Mouse (Mus musculus): ENCODE results near the gene Klhl11. TPM values are rescaled to one million over a fixed set of nuclear protein-coding genes. Genes with fewer than 3 reads are reported as not detected.

The Klhl11 gene
- polyA plus RNA-seq, 1 experiment: 6.1 TPM

GRCm38 (mm10) chr11:100440691-100441522, 31.6 kb downstream of the Klhl11 start:
- peaks cover 8% of the 10 kb centered on the region for H3K4me1 ChIP-seq (ENCODE audit: control insufficient read depth, insufficient read depth, low read length)
- H3K27ac ChIP-seq (ENCODE audit: insufficient read depth, low read depth, low read length): no peak overlapping the region
- peak overlapping the region; percentile 96 for H3K4me3 ChIP-seq (ENCODE audit: insufficient read depth, low read length)
- TF ChIP-seq POLR2A (IDR thresholded peaks at IDR 0.05; ENCODE audit: borderline replicate concordance, low read depth, low read length) (0 out of 2 replicates have a peak, but pooled peaks have one; percentile 48), CTCF (IDR thresholded peaks at IDR 0.05; ENCODE audit: low read depth, low read length) (no peak)

- peaks cover 10% of the 10 kb centered on the region for H3K4me1 ChIP-seq (ENCODE audit: control insufficient read depth, insufficient read depth, low read length)
- H3K4me3 ChIP-seq (ENCODE audit: insufficient read depth, low read length): no peak overlapping the region
- H3K27ac ChIP-seq (ENCODE audit: insufficient read depth, low read depth, low read length): no peak overlapping the region
- TF ChIP-seq POLR2A (IDR thresholded peaks at IDR 0.05; ENCODE audit: borderline replicate concordance, low read depth, low read length) (no peak), CTCF (IDR thresholded peaks at IDR 0.05; ENCODE audit: low read depth, low read length) (no peak)
Observed at GRCm38 (mm10) chr11:100437901-100438300, 34.6 kb downstream of the Klhl11 start.

- H3K4me1 ChIP-seq (ENCODE audit: control insufficient read depth, insufficient read depth, low read length): peaks cover 10% of the 10 kb centered on the region
- H3K27ac ChIP-seq (ENCODE audit: insufficient read depth, low read depth, low read length): no peak overlapping the region
- H3K4me3 ChIP-seq (ENCODE audit: insufficient read depth, low read length): no peak overlapping the region
- TF ChIP-seq POLR2A (IDR thresholded peaks at IDR 0.05; ENCODE audit: borderline replicate concordance, low read depth, low read length) (no peak), CTCF (IDR thresholded peaks at IDR 0.05; ENCODE audit: low read depth, low read length) (no peak)
Observed at GRCm38 (mm10) chr11:100435678-100436246, 36.8 kb downstream of the Klhl11 start.

DNA sequence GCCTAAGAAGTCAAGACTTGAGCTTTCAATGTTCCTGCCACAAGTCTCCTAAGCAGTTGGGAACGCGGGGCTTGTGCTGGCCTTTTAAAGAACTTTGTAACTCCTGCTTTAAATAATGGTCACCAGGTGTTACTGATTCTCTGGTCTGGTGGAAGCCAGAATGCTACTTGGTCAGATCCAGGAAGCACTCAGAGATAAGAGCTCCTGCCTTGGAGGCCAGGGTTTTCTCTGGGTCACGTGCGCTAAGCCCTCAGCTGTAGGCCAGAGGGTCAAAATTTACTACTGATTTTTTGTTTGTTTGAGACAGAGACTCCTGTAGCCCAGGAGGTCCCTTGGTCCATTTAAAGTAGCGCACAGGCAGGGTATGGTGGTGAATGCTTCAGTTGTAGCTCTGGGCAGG, 40.5 kb downstream of the Klhl11 start:
- TF ChIP-seq CTCF (IDR thresholded peaks at IDR 0.05; ENCODE audit: low read depth, low read length): no peak
- TF ChIP-seq POLR2A (IDR thresholded peaks at IDR 0.05; ENCODE audit: borderline replicate concordance, low read depth, low read length): no peak
- no peak overlapping the region for H3K4me3 ChIP-seq (ENCODE audit: insufficient read depth, low read length)
- no peak overlapping the region for H3K27ac ChIP-seq (ENCODE audit: insufficient read depth, low read depth, low read length)
- H3K4me1 ChIP-seq (ENCODE audit: control insufficient read depth, insufficient read depth, low read length): peaks cover 5% of the 10 kb centered on the region; the same call in 1 of the 2 replicates

GRCm38 (mm10) chr11:100430052-100430451, 42.5 kb downstream of the Klhl11 start:
- Histone ChIP-seq H3K4me3 (ENCODE audit: insufficient read depth, low read length) (no peak overlapping the region), H3K4me1 (ENCODE audit: control insufficient read depth, insufficient read depth, low read length) (peaks cover 6% of the 10 kb centered on the region), H3K27ac (ENCODE audit: insufficient read depth, low read depth, low read length) (no peak overlapping the region)
- no peak for TF ChIP-seq CTCF (IDR thresholded peaks at IDR 0.05; ENCODE audit: low read depth, low read length)
- TF ChIP-seq POLR2A (IDR thresholded peaks at IDR 0.05; ENCODE audit: borderline replicate concordance, low read depth, low read length): no peak

GRCm38 (mm10) chr11:100428612-100429199, 43.8 kb downstream of the Klhl11 start:
- Histone ChIP-seq H3K4me1 (ENCODE audit: control insufficient read depth, insufficient read depth, low read length) (peaks cover 4% of the 10 kb centered on the region), H3K4me3 (ENCODE audit: insufficient read depth, low read length) (no peak overlapping the region), H3K27ac (ENCODE audit: insufficient read depth, low read depth, low read length) (no peak overlapping the region)
- TF ChIP-seq CTCF (IDR thresholded peaks at IDR 0.05; ENCODE audit: low read depth, low read length) (no peak), POLR2A (IDR thresholded peaks at IDR 0.05; ENCODE audit: borderline replicate concordance, low read depth, low read length) (no peak)

DNA sequence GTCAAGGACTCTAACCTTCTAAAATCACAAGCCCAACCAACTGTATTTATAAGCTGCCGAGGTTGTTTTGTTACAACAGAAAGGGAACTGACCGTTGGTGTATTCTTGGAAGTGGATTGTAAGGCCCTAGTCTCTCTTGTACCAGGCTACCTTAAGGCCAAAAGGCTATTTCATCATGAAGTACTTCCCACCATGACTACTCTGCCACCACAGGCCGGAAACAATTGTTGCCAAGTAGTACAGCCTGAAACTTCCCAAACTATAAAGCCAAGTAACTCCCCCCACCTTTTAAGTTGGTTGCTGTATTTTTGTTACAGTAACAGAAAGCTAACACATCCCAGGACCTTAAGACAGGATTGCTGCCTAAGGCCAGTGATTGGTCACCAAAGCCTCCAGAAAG, 45.7 kb downstream of the Klhl11 start:
- no peak overlapping the region for H3K27ac ChIP-seq (ENCODE audit: insufficient read depth, low read depth, low read length)
- H3K4me1 ChIP-seq (ENCODE audit: control insufficient read depth, insufficient read depth, low read length): peaks cover 4% of the 10 kb centered on the region
- no peak for TF ChIP-seq POLR2A (IDR thresholded peaks at IDR 0.05; ENCODE audit: borderline replicate concordance, low read depth, low read length)
- no peak for TF ChIP-seq CTCF (IDR thresholded peaks at IDR 0.05; ENCODE audit: low read depth, low read length)
- no peak overlapping the region for H3K4me3 ChIP-seq (ENCODE audit: insufficient read depth, low read length)

DNA sequence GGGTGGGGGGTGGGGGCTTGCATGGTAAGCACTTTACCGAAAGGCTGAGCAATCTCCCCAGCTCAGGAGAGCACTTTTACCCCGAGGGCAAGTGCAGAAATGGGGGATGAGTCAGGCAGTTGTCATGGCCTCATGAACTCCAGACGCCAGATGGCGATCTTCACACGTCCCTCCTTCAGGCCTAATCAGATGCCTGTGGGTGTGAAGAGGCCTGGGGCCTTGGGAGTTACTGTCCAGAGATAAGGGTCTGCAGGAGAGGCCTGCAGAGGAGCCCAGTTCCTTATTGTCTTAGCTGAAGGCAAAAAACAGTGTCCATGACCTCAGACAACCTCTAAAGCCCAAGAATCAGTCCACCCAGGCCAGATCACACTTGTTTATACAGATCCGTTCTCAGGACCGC, 46.7 kb downstream of the Klhl11 start:
- no peak for TF ChIP-seq CTCF (IDR thresholded peaks at IDR 0.05; ENCODE audit: low read depth, low read length)
- no peak for TF ChIP-seq POLR2A (IDR thresholded peaks at IDR 0.05; ENCODE audit: borderline replicate concordance, low read depth, low read length)
- H3K27ac ChIP-seq (ENCODE audit: insufficient read depth, low read depth, low read length): no peak overlapping the region
- peaks cover 4% of the 10 kb centered on the region for H3K4me1 ChIP-seq (ENCODE audit: control insufficient read depth, insufficient read depth, low read length)
- H3K4me3 ChIP-seq (ENCODE audit: insufficient read depth, low read length): no peak overlapping the region

DNA sequence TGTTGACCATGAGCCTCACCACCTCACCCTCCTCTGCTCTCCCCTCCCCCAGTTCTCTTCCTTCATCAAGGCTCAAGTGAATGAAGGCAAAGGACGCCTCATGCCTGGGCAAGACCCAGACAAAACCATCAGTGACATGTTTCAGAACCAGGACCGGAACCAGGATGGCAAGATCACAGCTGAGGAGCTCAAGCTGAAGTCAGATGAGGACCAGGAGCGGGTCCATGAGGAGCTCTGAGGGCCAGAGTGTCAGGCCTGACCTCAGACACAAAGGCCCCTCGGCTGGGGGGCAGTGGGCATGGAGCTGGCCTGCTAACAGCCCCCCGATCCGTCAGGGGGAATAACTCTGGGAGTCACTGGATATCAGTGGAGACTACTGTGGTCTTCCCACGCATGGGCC, 48.7 kb downstream of the Klhl11 start:
- H3K4me1 ChIP-seq (ENCODE audit: control insufficient read depth, insufficient read depth, low read length): peaks cover 4% of the 10 kb centered on the region
- TF ChIP-seq CTCF (IDR thresholded peaks at IDR 0.05; ENCODE audit: low read depth, low read length): no peak
- no peak for TF ChIP-seq POLR2A (IDR thresholded peaks at IDR 0.05; ENCODE audit: borderline replicate concordance, low read depth, low read length)
- no peak overlapping the region for H3K27ac ChIP-seq (ENCODE audit: insufficient read depth, low read depth, low read length)
- H3K4me3 ChIP-seq (ENCODE audit: insufficient read depth, low read length): no peak overlapping the region

DNA sequence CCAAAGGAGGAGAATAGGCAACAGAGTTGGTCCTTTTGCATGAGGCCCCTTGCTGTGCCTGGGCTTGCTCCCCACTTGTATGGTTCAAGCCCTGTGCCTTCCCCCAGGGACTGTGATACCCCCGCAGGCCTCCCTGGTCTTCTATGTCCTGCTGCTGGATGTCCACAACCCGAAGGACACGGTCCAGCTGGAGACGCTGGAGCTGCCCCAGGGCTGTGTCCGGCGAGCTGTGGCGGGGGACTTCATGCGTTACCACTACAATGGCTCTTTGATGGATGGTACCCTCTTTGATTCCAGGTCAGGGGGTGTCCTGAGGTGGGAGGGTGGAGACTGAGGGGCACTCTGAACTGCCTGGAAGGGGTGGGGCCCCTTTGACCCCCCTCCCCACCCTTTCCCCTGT, 51.0 kb downstream of the Klhl11 start:
- TF ChIP-seq POLR2A (IDR thresholded peaks at IDR 0.05; ENCODE audit: borderline replicate concordance, low read depth, low read length) (no peak), CTCF (IDR thresholded peaks at IDR 0.05; ENCODE audit: low read depth, low read length) (no peak)

More for the DNA sequence above, 51.0 kb downstream of the Klhl11 start:
- Histone ChIP-seq H3K4me1 (ENCODE audit: control insufficient read depth, insufficient read depth, low read length) (no peaks in the 10 kb centered on the region; the same call in 1 of the 2 replicates), H3K27ac (ENCODE audit: insufficient read depth, low read depth, low read length) (no peak overlapping the region), H3K4me3 (ENCODE audit: insufficient read depth, low read length) (no peak overlapping the region)
